Mouse (Mus musculus) cerebral cortex, adult 2 months (tissue): ENCODE measurements around the gene Rhbdl3.

Experiments used
- whole genome bisulfite sequencing: fragments of 180-500 bp; shearing (Covaris S2); methylation state at CpG from one replicate; pipeline ENCODE4 v1.1.7; 2018; 5-methylcytosine and 5-hydroxymethylcytosine counted together

Rhbdl3 gene

DNA sequence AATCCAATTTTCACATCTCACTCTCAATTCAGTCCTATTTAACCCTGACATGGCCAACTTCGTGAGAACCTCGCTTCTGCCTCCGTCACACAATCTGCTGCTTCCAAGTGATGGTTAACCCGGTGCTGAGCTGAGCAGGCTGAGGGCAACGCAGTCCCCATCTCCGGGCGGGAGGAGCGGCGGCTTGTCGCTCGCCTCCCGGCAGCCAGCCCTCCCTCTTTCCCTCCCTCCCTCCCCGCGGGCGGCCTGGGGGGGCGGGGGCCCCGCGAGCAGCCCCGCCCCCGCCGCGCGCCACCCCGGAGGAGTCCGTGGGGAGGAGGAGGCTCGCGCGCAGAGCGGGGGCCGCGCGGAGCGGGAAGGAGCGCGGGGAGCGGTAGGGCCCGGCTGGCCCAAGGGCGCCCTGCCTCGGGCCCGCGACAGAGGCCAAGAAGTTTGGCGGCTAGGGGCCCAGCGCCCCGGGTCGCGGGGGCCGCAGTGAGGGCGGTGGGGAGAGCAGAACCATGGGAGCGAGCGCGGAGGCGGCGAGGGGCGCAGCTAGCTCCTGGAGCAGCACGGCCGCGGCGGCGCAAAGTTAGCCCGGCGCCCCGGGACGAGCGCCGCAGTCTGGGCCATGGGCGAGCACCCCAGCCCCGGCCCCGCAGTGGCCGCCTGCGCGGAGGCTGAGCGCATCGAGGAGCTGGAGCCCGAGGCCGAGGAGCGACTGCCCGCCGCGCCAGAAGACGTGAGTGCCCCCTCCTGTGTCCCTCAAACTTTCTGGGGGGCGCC lies at the start of gene Rhbdl3:
Gene Rhbdl3, plus strand, starts transcription at position 362 of the 765 bp plus-strand sequence.
- 1% methylated on average over 77 of the region's 81 CpGs for WGBS

- 88% methylated on average over 8 of the region's 8 CpGs for WGBS
These were observed 36.6 kb upstream of the Rhbdl3 start for GRCm38 (mm10) chr11:80264137-80264536.

DNA sequence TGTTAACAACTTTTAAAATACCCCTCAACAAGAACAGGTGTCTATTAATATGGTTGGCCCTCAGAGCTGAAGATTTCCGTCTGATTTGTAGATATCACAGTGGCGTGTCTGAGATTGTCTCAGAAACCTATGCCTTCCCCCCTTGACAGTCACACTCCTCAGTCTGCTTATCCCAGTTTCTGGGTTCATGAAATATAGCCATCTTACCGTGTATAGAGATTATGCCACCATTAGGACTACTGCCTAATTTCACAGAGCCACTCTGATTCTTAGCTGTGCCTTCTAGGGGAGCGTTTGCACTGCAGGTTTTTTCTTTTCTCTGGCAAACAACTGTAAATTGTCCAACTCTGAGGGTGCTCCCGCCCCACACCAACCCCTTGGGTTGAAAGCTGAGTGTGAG lies 29.6 kb upstream of the Rhbdl3 start:
- 69% methylated on average over 5 of the region's 5 CpGs for whole genome bisulfite sequencing

DNA sequence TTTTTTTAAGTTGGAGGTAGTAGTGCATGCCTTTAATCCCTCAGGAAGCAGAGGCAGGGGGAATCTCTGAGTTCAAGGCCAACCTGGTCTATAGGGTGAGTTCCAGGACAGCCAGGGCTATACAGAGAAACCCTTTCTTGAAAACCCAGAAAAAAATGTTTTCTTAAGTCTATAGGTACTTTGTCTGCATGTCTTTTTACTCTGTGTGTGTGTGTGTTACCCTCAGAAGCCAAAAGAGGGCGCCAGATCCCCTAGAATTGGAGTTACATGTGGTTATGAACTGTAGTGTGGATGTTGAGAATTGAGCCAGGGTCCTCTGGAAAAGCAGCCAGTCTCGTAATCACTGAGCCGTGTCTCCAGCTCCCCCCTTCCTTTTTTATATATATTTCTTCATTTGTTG lies 25.7 kb upstream of the Rhbdl3 start:
- WGBS: 58% methylated on average over 3 of the region's 3 CpGs

DNA sequence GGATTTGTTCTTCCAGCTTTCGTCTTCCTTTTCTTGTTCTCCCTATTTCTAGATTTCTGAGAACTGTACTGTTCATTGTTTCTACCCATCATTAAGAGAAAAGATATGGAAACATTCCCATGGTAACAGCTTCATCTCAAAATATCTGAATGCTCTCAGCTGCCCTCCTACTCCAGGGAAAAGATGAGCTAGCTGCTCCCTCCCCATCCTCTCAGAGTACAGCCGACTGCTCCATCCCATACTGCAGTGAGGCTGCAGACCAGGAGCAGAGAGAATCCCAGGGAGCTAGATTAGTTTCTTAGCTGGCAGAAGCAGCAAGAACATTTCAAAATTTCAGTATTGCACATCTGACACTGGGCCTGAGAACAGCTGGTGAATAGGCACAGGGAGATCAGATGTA lies 22.7 kb upstream of the Rhbdl3 start:
- 25% methylated on average over 2 of the region's 2 CpGs for WGBS

GRCm38 (mm10) chr11:80283786-80284185 lies 16.9 kb upstream of the Rhbdl3 start:
- 43% methylated on average over 3 of the region's 3 CpGs for WGBS

- WGBS: 47% methylated on average over 6 of the region's 6 CpGs
These were observed 16.1 kb upstream of the Rhbdl3 start for GRCm38 (mm10) chr11:80284641-80285040.

DNA sequence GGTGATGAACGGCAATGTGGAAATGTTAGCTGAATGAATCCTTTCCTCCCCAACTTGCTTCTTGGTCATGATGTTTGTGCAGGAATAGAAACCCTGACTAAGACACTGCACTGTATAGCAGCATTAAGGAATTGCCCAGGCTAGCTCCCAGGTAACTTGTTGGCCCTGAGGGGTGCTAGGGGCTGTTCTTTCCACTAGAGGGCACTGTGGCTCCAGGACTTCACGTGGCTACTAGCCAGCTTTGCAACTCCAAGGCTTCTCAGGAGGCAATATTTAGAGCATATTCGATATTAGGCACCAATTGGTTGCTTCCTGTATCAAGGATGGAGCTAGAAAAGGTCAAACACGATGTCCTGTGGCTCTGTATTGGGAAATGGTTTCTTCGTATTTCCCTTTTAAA lies 13.6 kb upstream of the Rhbdl3 start:
- WGBS: 11% methylated on average over 5 of the region's 5 CpGs

- under 1% methylated on average over 23 of the region's 23 CpGs for WGBS
These were observed 10.8 kb upstream of the Rhbdl3 start for GRCm38 (mm10) chr11:80289701-80290445.

DNA sequence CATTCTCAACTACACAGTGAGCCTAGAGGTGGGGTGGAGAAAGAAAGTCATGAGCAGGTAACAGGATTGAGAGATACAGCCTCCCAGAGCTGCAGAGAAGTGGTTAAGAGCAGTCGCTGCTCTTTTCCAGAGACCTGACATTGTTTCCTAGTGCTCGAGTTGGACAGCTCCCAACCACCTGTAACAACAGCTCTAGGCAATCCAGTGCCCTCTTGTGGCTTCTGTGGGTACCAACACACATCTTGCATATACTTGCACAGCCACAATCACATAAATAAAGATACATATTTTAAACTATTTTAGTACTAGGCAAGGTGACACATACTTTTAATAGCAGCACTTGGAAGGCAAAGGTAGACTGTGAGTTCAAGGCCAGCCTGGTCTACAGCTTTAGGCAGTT lies 9.7 kb upstream of the Rhbdl3 start:
- 73% methylated on average over 2 of the region's 2 CpGs for WGBS

- 52% methylated on average over 7 of the region's 7 CpGs for WGBS
These were observed 8.2 kb upstream of the Rhbdl3 start for GRCm38 (mm10) chr11:80292463-80292862.

GRCm38 (mm10) chr11:80295066-80295465 lies 5.6 kb upstream of the Rhbdl3 start:
- 52% methylated on average over 9 of the region's 9 CpGs for WGBS

GRCm38 (mm10) chr11:80295785-80296184 lies 4.9 kb upstream of the Rhbdl3 start:
- WGBS: 66% methylated on average over 14 of the region's 14 CpGs

GRCm38 (mm10) chr11:80299513-80300235 lies 1.0 kb upstream of the Rhbdl3 start:
- WGBS: 20% methylated on average over 12 of the region's 12 CpGs

DNA sequence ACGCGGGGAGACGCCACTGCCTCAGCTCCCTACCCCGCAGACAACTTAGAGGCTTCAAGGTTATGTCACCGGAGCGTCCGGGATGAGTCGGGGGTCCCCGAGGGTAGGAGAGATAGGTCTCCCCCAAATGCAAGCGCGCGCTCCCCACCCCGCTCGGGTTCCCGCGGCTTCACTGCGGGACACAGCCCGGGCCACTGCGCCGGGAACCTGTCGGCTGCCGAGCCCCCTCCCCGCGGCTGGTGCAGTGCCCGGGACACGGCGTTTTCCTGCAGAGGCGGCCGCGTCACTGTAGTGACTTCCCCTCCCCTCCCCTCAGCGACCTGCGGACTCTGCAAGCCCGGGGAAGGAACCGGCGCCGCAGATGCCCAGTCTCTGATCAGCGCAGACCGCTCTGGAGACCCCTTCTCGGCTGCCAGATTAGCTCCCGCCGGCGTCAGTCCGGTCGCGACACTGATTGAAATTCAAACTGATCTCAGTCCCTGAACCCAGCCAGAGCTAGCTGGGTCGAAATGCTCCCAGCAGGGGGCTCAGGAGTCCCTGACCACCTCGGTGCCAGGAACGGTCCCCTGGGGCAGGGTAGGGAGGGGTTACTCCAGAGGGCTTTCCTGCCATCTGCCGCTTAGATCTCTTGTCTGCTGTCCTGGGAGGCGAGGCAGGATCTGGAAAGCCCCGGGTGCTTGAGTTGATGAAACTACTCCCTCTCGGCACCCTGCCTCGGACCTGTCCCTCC lies 769 bp downstream of the Rhbdl3 start:
- under 1% methylated on average over 53 of the region's 53 CpGs for WGBS

GRCm38 (mm10) chr11:80302046-80302390 lies 1.3 kb downstream of the Rhbdl3 start:
- WGBS: 0% methylated on average over 9 of the region's 9 CpGs

DNA sequence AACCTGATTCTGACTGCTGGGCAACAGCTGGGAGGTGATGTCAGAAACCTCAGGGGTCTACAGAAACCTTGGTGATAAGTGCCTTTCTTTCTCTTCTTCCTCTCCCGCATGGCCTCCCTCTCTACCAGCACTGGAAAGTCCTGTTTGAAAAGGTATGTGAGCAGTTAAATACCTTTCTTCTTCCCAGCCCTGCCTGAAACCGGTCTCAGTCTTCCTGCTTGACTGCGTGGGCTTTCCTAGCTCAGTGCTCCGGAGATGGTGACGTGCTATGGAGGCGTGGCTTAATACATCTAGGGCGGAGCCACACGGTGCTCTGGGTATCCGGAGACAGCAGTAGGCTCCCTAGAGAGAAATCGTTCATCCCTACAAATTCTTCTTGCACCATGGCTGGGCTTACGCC lies 1.8 kb downstream of the Rhbdl3 start:
- WGBS: 2% methylated on average over 11 of the region's 11 CpGs

DNA sequence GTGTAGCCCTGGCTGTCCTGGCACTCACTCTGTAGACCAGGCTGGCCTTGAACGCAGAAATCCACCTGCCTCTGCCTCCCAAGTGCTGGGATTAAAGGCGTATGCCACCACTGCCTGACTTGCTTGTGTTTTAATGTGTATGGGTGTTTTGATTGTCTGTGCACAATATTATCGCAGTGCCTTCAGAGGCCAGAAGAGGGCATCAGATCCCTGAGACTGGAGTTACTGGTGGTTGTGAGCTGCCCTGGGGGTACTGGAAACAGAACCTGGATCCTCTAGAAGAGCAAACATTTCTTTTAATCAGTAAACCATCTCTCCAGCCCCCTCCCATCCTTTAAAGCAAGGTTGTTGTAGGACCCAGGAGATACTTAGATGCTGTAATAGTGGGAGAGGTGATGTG lies 3.0 kb downstream of the Rhbdl3 start:
- WGBS: 85% methylated on average over 3 of the region's 3 CpGs

- 37% methylated on average over 10 of the region's 10 CpGs for WGBS
These were observed 4.1 kb downstream of the Rhbdl3 start for GRCm38 (mm10) chr11:80304846-80305245.

DNA sequence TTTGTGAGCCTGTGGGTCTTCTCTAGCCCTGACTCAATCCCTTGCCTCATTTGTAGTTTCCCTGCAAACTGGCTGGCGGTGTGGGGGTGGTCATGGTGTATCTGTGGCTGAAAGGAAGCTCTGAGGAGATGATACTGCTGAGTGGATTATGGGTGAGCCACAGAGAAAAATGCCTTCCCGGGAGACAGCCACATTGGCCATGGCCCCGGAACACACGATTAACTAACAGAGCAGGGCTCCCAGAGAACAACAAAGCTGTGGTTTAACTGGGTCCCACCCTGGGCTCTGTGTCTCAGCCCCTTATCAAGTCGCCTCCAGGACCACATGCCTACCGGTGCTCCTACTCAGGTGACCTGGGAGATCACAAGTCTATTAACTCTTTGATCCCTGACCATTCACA lies 7.8 kb downstream of the Rhbdl3 start:
- WGBS: 66% methylated on average over 6 of the region's 6 CpGs

GRCm38 (mm10) chr11:80311271-80311670 lies 10.6 kb downstream of the Rhbdl3 start:
- 55% methylated on average over 4 of the region's 4 CpGs for WGBS

GRCm38 (mm10) chr11:80312049-80312448 lies 11.3 kb downstream of the Rhbdl3 start:
- WGBS: 72% methylated on average over 2 of the region's 2 CpGs
